Mouse (Mus musculus): ENCODE results near the gene Clec4f.
"Not testable (repeated sequence)": the region's sequence is repeated elsewhere in the genome, so short reads cannot be mapped to it uniquely, and the experiment has no call there.

Clec4f gene

GRCm38 (mm10) chr6:83656087-83656486 is at the start of gene Clec4f:
Gene Clec4f (minus strand): TSS chr6:83656187.
- DNase-seq, result no peak

- DNase-seq, result no peak
These were observed 48.7 kb upstream of the Clec4f start for GRCm38 (mm10) chr6:83704701-83705100.

- DNase-seq, result no peak
These were observed 48.3 kb upstream of the Clec4f start for GRCm38 (mm10) chr6:83704294-83704693.

DNA sequence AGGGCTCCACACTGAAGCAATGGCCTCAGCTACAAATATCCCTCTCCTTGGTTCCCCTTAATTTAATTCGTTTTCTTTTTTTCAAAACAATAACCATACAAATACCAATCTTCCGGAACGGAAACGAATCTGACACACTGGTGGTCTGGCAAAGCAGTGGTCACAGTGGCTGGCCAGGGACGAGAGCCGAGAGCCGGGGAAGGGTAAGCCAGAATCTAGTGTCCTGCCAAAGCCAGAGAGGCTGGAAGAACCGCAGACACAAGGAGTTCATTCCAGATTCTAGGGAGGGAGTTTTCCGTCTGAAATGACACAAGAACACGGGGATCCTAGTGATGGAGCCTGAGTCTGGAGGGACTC is 47.7 kb upstream of the Clec4f start:
- peak in 1 of 2 experiments; percentile 27 for DNase-seq

DNA sequence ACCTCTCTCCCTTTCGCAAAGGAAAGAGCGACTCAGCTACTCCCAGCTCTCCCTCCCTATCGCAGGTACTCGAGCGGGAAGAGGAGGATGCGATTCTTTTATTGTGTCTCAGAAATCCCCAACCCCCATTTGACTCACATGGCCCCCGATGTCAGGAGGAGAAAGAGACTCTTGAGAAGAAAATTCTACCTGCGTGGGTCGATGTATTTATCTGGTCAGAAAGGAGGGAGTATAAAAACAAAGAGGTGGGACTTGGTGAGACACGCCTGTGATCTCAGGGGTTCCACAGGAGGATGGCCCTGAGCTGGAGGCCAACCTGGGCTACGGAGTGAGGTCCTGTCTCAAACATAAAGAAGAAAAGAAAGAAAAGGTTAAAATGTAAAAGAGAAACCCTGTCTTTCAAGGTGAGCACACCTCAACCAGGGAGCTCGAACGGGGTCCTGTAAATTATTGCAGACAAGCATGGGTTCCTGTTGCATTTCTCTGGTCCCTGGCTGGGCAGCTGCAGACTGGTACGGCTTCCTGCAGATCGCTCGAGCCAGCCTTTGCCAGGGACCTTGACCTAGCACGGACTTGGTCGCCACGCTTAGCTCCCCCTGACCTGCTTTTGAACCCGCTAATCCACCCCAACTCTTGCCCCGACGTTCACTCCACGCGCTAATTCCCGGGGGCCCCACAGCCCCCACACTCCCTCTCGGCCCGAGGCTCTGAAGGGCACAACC is 47.2 kb upstream of the Clec4f start:
- DNase-seq, result peak in 1 of 2 experiments; percentile 29

DNA sequence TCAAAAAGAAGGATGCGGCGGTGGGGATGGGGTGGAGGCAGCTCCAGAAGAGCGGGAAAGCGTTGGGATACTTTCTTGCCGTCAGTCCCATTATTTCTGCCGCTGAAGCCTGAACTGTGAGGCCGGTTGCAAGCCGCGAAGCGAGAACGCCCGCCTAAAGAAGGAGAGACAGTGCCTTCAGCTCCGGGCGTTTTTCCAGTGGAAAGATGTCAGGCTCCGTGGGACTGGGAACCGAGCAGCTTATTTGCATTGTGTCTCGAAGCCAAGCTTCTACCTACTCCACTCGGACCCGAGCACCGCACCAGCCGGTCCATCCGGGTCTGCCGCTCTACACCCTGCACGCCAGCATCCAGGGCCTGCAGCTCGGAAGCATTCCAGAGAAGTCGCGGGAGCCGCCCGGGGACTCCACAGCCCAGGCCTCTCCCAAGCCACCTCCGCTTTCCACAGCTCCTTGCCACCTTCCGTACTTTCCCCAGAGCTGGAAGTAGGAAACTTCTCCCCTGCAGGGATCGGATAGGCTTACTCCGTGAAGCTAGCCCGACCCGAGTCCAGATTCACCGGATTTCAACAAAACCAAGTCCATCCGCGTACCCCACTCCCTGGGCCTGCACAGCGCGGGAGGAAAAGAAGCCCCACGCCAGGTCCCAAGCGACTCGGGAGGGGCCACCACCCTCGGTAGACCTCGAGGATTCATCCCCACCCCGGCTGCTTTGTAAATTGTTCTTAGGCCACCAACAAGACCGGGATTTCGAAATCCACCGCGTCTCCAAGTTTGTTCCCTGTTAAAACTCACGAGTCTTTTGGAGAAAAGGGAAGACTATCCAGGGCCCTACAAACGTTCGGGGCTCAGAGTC is 46.4 kb upstream of the Clec4f start:
- peak; percentile 32 to 47 for DNase-seq

DNA sequence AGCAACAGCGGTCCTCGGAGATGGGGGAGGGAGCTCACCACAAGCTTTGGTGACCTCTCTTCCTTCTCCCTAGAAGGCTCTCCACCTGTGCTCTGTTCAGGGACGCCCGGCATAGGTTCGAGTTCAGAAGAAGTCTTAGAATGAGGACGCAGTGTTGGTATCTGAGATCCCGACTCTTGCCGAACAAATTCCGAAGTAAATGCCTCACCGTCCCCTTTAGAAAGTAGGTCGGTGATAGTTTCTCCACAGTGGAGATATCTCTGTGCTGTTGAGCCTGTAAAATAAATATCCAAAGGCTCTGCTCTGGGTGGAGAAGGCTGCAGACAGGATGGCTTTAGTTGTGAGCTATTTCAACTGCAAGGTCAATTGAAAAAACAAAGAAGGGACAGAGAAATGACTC is 45.0 kb upstream of the Clec4f start:
- no peak for DNase-seq

DNA sequence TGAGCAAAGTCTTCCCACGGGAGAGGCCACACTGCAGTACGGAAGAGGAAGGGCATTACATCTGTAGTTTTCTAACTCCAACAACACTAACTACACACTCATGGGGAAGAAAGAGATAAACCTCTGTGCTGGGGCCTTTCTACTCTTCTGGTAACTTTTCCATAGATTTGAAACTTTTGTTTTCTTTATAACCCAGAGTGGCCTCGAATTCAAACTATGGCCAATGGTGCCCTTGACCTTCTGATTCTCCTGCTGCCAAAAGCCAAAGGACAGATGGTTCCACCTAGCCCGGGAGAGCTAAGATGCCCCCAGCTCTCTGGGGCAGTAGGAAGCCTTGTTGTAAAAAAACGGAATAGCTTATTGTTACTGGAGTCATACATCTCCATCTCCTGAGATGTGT is 44.0 kb upstream of the Clec4f start:
- DNase-seq, result no peak

DNA sequence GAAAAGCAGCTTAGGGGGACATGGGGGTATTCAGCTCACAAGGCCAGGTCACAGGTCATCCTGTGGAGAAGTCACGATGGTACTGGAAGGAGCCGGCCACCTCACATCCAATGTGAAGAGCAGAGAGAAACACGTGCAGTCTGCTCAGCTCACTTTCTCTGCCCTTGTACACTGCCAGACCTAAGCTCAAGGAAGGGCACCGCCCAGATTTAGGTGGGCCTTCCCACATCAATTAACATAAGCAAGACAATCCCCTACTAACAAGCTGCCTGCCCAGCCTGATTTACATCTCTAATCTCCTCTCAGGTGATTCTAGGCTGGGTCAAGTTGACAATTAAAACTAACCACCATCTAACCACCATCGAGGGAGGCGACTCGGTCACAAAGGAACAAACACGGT is 41.9 kb upstream of the Clec4f start:
- DNase-seq, result no peak

- DNase-seq, result no peak
These were observed 40.7 kb upstream of the Clec4f start for GRCm38 (mm10) chr6:83696684-83697083.

- DNase-seq, result no peak
These were observed 39.7 kb upstream of the Clec4f start for GRCm38 (mm10) chr6:83695731-83696130.

DNA sequence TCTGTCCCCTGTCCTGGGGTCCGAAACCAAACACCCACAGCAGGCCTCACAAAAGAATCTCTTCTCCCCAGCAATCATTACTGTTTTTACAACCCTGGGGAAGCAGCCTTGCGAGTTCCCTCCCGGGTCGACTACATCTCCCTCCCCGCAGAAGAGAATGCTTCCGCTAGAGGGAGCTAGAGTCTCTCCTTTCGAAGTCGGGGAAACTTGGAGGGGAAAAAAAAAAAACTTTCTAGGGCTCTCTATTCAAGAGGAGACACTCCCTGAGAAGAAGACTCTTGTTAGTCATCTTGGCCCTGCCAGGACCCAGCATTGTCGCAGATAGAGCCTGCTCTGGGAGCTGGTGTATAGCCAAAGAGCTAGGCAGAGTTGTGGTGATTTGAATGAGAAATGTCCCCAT is 37.8 kb upstream of the Clec4f start:
- peak; percentile 58 to 73 for DNase-seq

- no peak for DNase-seq
These were observed 37.0 kb upstream of the Clec4f start for GRCm38 (mm10) chr6:83692962-83693361.

DNA sequence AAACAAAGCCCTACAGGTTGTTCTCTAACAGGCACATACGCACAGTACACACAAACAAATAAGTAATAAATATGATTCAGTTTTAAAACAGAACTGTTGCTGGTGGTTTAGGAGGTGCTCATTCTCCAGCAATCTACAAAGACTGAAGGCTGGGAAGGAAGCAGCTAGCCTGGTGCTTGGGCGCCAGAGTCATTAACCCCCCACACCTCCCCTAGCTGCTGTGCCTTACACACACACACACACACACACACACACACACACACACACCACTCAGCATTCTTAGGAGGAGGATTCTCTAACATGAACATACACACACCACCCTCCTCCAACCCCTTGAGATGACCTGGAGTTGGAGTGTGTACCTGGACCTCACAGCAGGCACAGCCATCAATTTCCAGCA is 34.9 kb upstream of the Clec4f start:
- DNase-seq, result no peak

DNA sequence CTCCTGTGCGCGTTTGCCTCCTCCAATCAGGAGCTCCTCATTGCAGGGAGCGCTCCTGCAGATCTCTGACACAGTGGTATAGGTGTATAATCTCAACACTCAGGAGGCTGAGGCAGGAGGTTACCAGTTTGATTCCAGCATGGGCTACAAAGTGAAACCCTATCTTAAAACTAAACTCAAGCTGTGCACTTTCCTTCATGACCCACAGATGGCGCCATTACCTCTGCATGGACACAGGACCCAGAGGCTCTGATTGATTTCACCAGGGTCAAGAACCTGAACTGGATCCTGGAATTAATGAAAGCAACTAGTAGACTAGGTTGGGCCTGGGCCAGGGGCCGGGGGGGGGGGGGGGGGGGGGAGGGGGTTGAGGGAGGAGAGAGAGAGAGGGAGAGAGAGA is 34.3 kb upstream of the Clec4f start:
- peak; percentile 70 to 71 for DNase-seq

GRCm38 (mm10) chr6:83689374-83689773 is 33.4 kb upstream of the Clec4f start:
- no peak for DNase-seq

- DNase-seq, result no peak
These were observed 21.8 kb upstream of the Clec4f start, which contains the start of gene Cd207 for GRCm38 (mm10) chr6:83677757-83678156. Gene Cd207 (minus strand): TSS chr6:83677857.

DNA sequence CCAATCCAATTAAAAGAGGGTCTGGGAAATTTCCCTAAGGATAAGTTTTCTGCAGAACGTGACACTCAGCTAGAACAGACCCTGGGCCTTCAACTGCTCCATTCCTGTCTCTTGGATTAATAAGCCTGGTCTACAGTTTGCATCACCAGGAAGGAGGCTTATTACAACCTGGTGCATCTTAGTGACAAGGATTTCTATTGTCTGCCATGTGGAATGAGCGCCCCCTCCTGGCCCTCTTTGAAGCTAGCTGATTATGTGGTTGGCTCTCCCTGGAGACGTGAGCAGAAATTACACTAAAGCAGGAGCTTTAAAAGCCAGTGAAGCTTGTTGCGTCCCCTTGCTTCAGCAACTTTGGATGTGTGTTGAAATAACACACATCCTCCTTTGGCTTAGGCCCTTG is 17.4 kb upstream of the Clec4f start:
- DNase-seq, result peak; percentile 89

DNA sequence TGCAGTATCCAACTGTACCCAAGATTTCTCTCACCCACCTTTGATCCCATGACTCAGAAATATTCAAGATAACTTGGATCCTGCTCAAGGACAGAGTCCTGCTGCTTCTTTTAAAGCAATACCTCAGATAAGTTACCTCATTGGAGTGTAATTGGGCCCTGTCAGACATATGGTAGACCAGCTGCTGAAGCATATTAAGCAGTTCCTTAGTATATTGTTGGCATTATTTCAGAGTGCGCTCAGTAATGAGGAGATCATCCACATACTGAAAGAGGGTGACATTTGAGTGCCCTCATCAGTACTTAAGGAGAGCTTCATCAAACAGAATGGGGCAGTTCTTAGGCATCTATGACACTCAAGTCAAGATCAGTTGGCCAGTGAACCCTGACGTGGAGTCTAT is 9.0 kb upstream of the Clec4f start:
- DNase-seq, result no peak

- no peak for DNase-seq
These were observed 4.8 kb upstream of the Clec4f start for GRCm38 (mm10) chr6:83660821-83661220.

- no peak for DNase-seq
These were observed 9.3 kb downstream of the Clec4f start for GRCm38 (mm10) chr6:83646715-83647114.

- DNase-seq, result no peak
These were observed 20.7 kb downstream of the Clec4f start for GRCm38 (mm10) chr6:83635329-83635728.

GRCm38 (mm10) chr6:83634631-83635030 is 21.4 kb downstream of the Clec4f start:
- not testable (repeated sequence) for DNase-seq

GRCm38 (mm10) chr6:83634106-83634505 is 21.9 kb downstream of the Clec4f start:
- DNase-seq, result peak in 1 of 2 experiments; percentile 6
